Comparison of ENCODE assay signal across 9 mouse cellular contexts in the genomic region with DNA sequence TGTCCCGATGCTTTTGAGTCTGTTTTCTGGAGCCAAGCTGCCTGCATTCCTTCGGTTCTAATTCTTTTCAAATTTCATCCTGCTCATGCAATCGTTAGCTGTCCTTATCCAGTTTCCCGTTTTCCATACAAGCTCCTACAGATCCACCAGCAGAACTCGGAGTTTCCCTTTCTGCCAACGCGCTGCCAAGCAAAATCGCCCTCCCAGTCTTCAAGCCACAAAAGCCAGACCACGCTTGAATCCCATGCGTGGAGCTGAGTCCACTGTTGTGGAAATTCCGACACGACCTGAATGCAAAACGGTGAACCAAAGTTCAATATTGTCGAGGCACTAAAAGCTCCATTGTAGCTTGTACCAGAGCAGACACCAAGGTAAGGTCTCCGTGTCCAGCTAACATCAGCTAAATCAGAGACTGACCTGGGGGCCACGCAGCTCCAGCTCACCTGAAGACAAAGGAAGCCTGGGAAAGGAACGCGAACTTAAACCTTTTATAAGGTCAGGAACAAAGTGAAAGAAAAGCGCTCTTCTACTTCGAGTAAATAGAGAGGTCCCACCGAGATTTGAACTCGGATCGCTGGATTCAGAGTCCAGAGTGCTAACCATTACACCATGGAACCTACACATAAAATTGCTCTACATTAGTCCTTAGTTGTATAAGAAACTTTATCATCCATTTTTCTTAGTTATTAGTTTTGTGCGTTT. TPM values are rescaled to one million over a fixed set of nuclear protein-coding genes. Genes with fewer than 3 reads are reported as not detected.
DNase-seq lines count a peak whose midpoint lies in the region; ATAC-seq lines count a peak whose summit lies in the region.
"Had no signal": no experiment of that assay in that cellular context is flagged by ENCODE, and none has a peak within 500 bp of the region (broad histone marks: within the 10 kb centered on the region; RNA-seq: fewer than 3 reads in every experiment).

No protein-coding gene starts in this region.

- no peak for ATAC-seq in activated CD4-positive, CD25-positive, alpha-beta regulatory T cell, adult 4 months
- ATAC-seq: Patski had no signal

- peak; percentile 74 for DNase-seq in heart, adult 11 months
- DNase-seq in heart, adult 9 months (ENCODE audit: low spot score in 2 of 2) = no peak
- DNase-seq in 416B (ENCODE audit: low read depth) = peak; percentile 5
- DNase-seq in c-Kit-positive CD71-positive TER-119-positive erythroid progenitor cells, embryonic 14.5 days (ENCODE audit: low spot score) = peak; percentile 57
- peak; percentile 62 for DNase-seq in liver
- DNase-seq in frontal cortex, postnatal 14 days (ENCODE audit: low spot score in 2 of 2) = no peak
- DNase-seq in left cerebral cortex, postnatal 25 days (ENCODE audit: low spot score in 2 of 2) = no peak

- intact Hi-C loops in left cerebral cortex, postnatal 25 days (cut with DNase I) = no loop called here

RNA-seq across cellular contexts. Expression of a gene that starts 47.0 kb away (rescaled TPM):
- polyA plus RNA-seq in activated CD4-positive, CD25-positive, alpha-beta regulatory T cell, adult 4 months (2017; shearing (Covaris generic)) = not detected
- 1 to 10 TPM; 2.3 to 2.8 TPM for total RNA-seq in left cerebral cortex, postnatal 25 days (2021)

Comparison
In these comparisons a context has a peak if more than half of its experiments do, and no peak if none do; other contexts are left out.
1. DNase-seq: peak in heart, adult 11 months (single experiment), 416B (single experiment), c-Kit-positive CD71-positive TER-119-positive erythroid progenitor cells, embryonic 14.5 days (single experiment) and liver (single experiment); none in heart, adult 9 months (0 of 2), frontal cortex, postnatal 14 days (0 of 2) and left cerebral cortex, postnatal 25 days (0 of 2).